Mouse (Mus musculus): ENCODE measurements around the gene Gpr61.

- TF ChIP-seq CTCF (IDR thresholded peaks at IDR 0.05; ENCODE audit: low read depth) = no peak
- TF ChIP-seq EP300 (IDR thresholded peaks at IDR 0.05; ENCODE audit: low read depth) = no peak
Observed at GRCm38 (mm10) chr3:108186098-108187047, 31.7 kb upstream of the Gpr61 start, which contains the start of gene Amigo1.
